Mouse (Mus musculus) B cell, adult 2 months (primary cell): Measurements from ENCODE around the gene Sema4g.
"Not testable (repeated sequence)": the region's sequence is repeated elsewhere in the genome, so short reads cannot be mapped to it uniquely, and the experiment has no call there.

Source experiments
- DNase-seq, 2 experiments: peaks; one replicate each; pipeline ENCODE4 v3.0.0; 2022

The Sema4g gene

GRCm38 (mm10) chr19:45026958-45027670 is 38.2 kb downstream of the Sema4g start:
- no peak for DNase-seq

- no peak for DNase-seq
Measured at GRCm38 (mm10) chr19:45027848-45028247, 38.9 kb downstream of the Sema4g start.

GRCm38 (mm10) chr19:45028746-45029145 is 39.8 kb downstream of the Sema4g start:
- no peak for DNase-seq

GRCm38 (mm10) chr19:45029571-45029970 is 40.7 kb downstream of the Sema4g start:
- no peak for DNase-seq

- DNase-seq, result peak; percentile 82 to 84
Measured at GRCm38 (mm10) chr19:45030111-45030510, 41.2 kb downstream of the Sema4g start.

- peak; percentile 80 to 81 for DNase-seq
Measured at GRCm38 (mm10) chr19:45030746-45031693, 42.1 kb downstream of the Sema4g start.

- peak; percentile 72 to 75 for DNase-seq
Measured at GRCm38 (mm10) chr19:45031780-45032179, 42.9 kb downstream of the Sema4g start.

- DNase-seq, result no peak
Measured at GRCm38 (mm10) chr19:45032570-45033332, 43.9 kb downstream of the Sema4g start.

GRCm38 (mm10) chr19:45036867-45037266 is 48.0 kb downstream of the Sema4g start:
- peak; percentile 67 for DNase-seq

- not testable (repeated sequence) for DNase-seq
Measured at GRCm38 (mm10) chr19:45038198-45038597, 49.3 kb downstream of the Sema4g start.

- DNase-seq, result no peak
Measured at GRCm38 (mm10) chr19:45040214-45040613, 51.3 kb downstream of the Sema4g start.

GRCm38 (mm10) chr19:45044389-45044927 is 55.6 kb downstream of the Sema4g start:
- DNase-seq, result no peak

GRCm38 (mm10) chr19:45045236-45045635 is 56.3 kb downstream of the Sema4g start:
- no peak for DNase-seq

GRCm38 (mm10) chr19:45045651-45046050 is 56.8 kb downstream of the Sema4g start, which contains the start of gene Pdzd7:
Gene Pdzd7, minus strand, starts transcription at chr19:45045717.
- DNase-seq, result no peak

- peak; percentile 68 to 69 for DNase-seq
Measured at GRCm38 (mm10) chr19:45046523-45047321, 57.8 kb downstream of the Sema4g start.

- DNase-seq, result peak; percentile 86
Measured at GRCm38 (mm10) chr19:45047417-45047934, 58.6 kb downstream of the Sema4g start, which contains the start of gene Sfxn3. Gene Sfxn3, plus strand, starts transcription at chr19:45047503.

GRCm38 (mm10) chr19:45047935-45048643 is 59.2 kb downstream of the Sema4g start:
- peak; percentile 68 to 72 for DNase-seq

GRCm38 (mm10) chr19:45048644-45049365 is 59.9 kb downstream of the Sema4g start:
- no peak for DNase-seq

- DNase-seq, result no peak
Measured at GRCm38 (mm10) chr19:45049523-45049922, 60.6 kb downstream of the Sema4g start.
